Mouse (Mus musculus) olfactory bulb, adult 2 months (tissue): ENCODE results near the gene Ndufb6. TPM values are rescaled to one million over a fixed set of nuclear protein-coding genes. Genes with fewer than 3 reads are reported as not detected.
"Not testable (repeated sequence)": the region's sequence is repeated elsewhere in the genome, so short reads cannot be mapped to it uniquely, and the experiment has no call there.

ENCODE experiments used
- H3K27ac ChIP-seq: fragments of 200-500 bp; 2 replicates; pipeline ENCODE4 v1.5.1; 2012; ENCODE audit warnings: low read depth, low read length; ENCODE audit not compliant: insufficient read depth
- H3K4me1 ChIP-seq: fragments of 200-500 bp; 2 replicates; pipeline ENCODE4 v1.6.1; 2012; ENCODE audit warnings: low read length; ENCODE audit not compliant: control insufficient read depth, insufficient read depth
- H3K4me3 ChIP-seq: fragments of 200-500 bp; 2 replicates; pipeline ENCODE4 v1.5.1; 2012; ENCODE audit warnings: mild to moderate bottlenecking, low read depth, low read length, moderate library complexity; ENCODE audit not compliant: insufficient read depth
- CTCF ChIP-seq: fragments of 200-500 bp; IDR thresholded peaks from 2 replicates; pipeline ENCODE4 v1.5.1; 2012; ENCODE audit warnings: low read depth, mild to moderate bottlenecking, low read length, moderate library complexity; ENCODE audit not compliant: insufficient read depth
- POLR2A ChIP-seq: fragments of 200-500 bp; IDR thresholded peaks from 2 replicates; pipeline ENCODE4 v1.6.1; 2012; ENCODE audit warnings: mild to moderate bottlenecking, low read depth, low read length, moderate library complexity; ENCODE audit not compliant: insufficient read depth
- WGBS: fragments of 180-500 bp; shearing (Covaris S2); methylation state at CpG from one replicate; pipeline ENCODE4 v1.1.7; 2018; 5-methylcytosine and 5-hydroxymethylcytosine counted together
- polyA plus RNA-seq: library from polyadenylated mRNA; stranded (reverse); fragments of >200 nt; gene quantifications from 2 replicates; pipeline ENCODE4 v1.2.4, GENCODE M21; 2012; ENCODE audit warnings: low replicate concordance; ENCODE audit not compliant: missing spikeins, insufficient read depth, insufficient read length

Gene Ndufb6
- polyA plus RNA-seq, 1 experiment, result not detected

- H3K4me3 ChIP-seq, result no peak overlapping the region
- H3K4me1 ChIP-seq, result no peaks in the 10 kb centered on the region
- peak; percentile 58 for TF ChIP-seq CTCF
- TF ChIP-seq POLR2A, result no peak
- no peak overlapping the region for H3K27ac ChIP-seq
- WGBS, result 10% methylated on average over 16 of the region's 16 CpGs
Observed at GRCm38 (mm10) chr4:40301076-40301789, 22.0 kb upstream of the Ndufb6 start.

GRCm38 (mm10) chr4:40299169-40299568 is 19.9 kb upstream of the Ndufb6 start:
- Histone ChIP-seq H3K4me3 (no peak overlapping the region), H3K27ac (no peak overlapping the region), H3K4me1 (no peaks in the 10 kb centered on the region)
- 74% methylated on average over 5 of the region's 5 CpGs for WGBS
- TF ChIP-seq POLR2A (no peak), CTCF (no peak)

GRCm38 (mm10) chr4:40291511-40291910 is 12.3 kb upstream of the Ndufb6 start:
- H3K4me1 ChIP-seq, H3K27ac ChIP-seq, H3K4me3 ChIP-seq: not testable (repeated sequence)
- WGBS, result 95% methylated on average over 11 of the region's 11 CpGs

GRCm38 (mm10) chr4:40289046-40289445 is 9.8 kb upstream of the Ndufb6 start:
- WGBS, result 89% methylated on average over 2 of the region's 2 CpGs
- Histone ChIP-seq H3K4me1 (no peaks in the 10 kb centered on the region), H3K27ac (no peak overlapping the region), H3K4me3 (no peak overlapping the region)
- no peak for TF ChIP-seq POLR2A
- TF ChIP-seq CTCF, result no peak

GRCm38 (mm10) chr4:40287415-40287814 is 8.2 kb upstream of the Ndufb6 start:
- Histone ChIP-seq H3K27ac (no peak overlapping the region), H3K4me3 (no peak overlapping the region), H3K4me1 (no peaks in the 10 kb centered on the region)
- 81% methylated on average over 6 of the region's 6 CpGs for WGBS
- no peak for TF ChIP-seq CTCF
- TF ChIP-seq POLR2A, result no peak

- TF ChIP-seq CTCF, result no peak
- no peak for TF ChIP-seq POLR2A
- H3K4me3 ChIP-seq, result no peak overlapping the region
- no peak overlapping the region for H3K27ac ChIP-seq
- no peaks in the 10 kb centered on the region for H3K4me1 ChIP-seq
- 18% methylated on average over 4 of the region's 4 CpGs for WGBS
Observed at GRCm38 (mm10) chr4:40285582-40285981, 6.4 kb upstream of the Ndufb6 start.

- under 1% methylated on average over 21 of the region's 21 CpGs for whole genome bisulfite sequencing
- TF ChIP-seq POLR2A (no peak), CTCF (no peak)
- no peak overlapping the region for H3K27ac ChIP-seq
- H3K4me3 ChIP-seq, result peak overlapping the region; percentile 69
- peaks cover 4% of the 10 kb centered on the region for H3K4me1 ChIP-seq
Observed at GRCm38 (mm10) chr4:40278880-40279275, 343 bp downstream of the Ndufb6 start.

GRCm38 (mm10) chr4:40269430-40270032 is 9.7 kb downstream of the Ndufb6 start, which contains the start of the genes Smim27 and Topors:
TSS of gene Smim27 (plus strand) at chr4:40269579.
TSS of gene Topors (minus strand) at chr4:40269850.
- Histone ChIP-seq H3K27ac (peak within 1 kb of the TSS; percentile 94), H3K4me3 (peak within 1 kb of the TSS; percentile 75), H3K4me1 (peaks cover 6% of the 10 kb centered on the region)
- peak; percentile 88 for TF ChIP-seq POLR2A
- TF ChIP-seq CTCF, result no peak
- WGBS, result under 1% methylated on average over 38 of the region's 38 CpGs

- TF ChIP-seq CTCF (no peak), POLR2A (no peak)
- Histone ChIP-seq H3K4me3 (peak overlapping the region; percentile 75), H3K4me1 (peaks cover 6% of the 10 kb centered on the region), H3K27ac (peak overlapping the region; percentile 3; the same call in 1 of the 2 replicates)
- under 1% methylated on average over 16 of the region's 16 CpGs for WGBS
Observed at GRCm38 (mm10) chr4:40268835-40269234, 10.4 kb downstream of the Ndufb6 start.
